Mouse (Mus musculus): ENCODE data around the gene Gm9049. TPM values are rescaled to one million over a fixed set of nuclear protein-coding genes. Genes with fewer than 3 reads are reported as not detected.
A peak's percentile ranks its signal among the peaks of the same experiment; 100 is the strongest.
"Not testable (repeated sequence)": the region's sequence is repeated elsewhere in the genome, so short reads cannot be mapped to it uniquely, and the experiment has no call there.

The Gm9049 gene
- polyA plus RNA-seq (2016; fragmentation: Nextera tagmentation; extraction: Ambion mirVana): 0.13 TPM in 1 of 2 replicates, not detected in the other

- not testable (repeated sequence) for H3K9me3 ChIP-seq; H3K4me1 ChIP-seq; DNase-seq (ENCODE audit: low spot score); H3K4me3 ChIP-seq; H3K27ac ChIP-seq (replicated peaks); H3K27me3 ChIP-seq (replicated peaks; ENCODE audit: low read depth, poor library complexity, severe bottlenecking); H3K36me3 ChIP-seq (replicated peaks)
- 100% methylated on average over 1 of the region's 11 CpGs for WGBS
These were observed at the start of gene Gm9049 for GRCm38 (mm10) chr10:118354005-118354404. Gm9049 (minus strand) TSS chr10:118354105.

- no peak overlapping the region for H3K4me3 ChIP-seq
These were observed 46.0 kb upstream of the Gm9049 start for GRCm38 (mm10) chr10:118399917-118400316.

GRCm38 (mm10) chr10:118370443-118370842 lies 16.5 kb upstream of the Gm9049 start:
- Histone ChIP-seq H3K4me1 (no peaks in the 10 kb centered on the region), H3K9me3 (no peaks in the 10 kb centered on the region), H3K36me3 (replicated peaks) (no peaks in the 10 kb centered on the region), H3K27ac (replicated peaks) (no peak overlapping the region), H3K4me3 (0 out of 2 replicates have a peak overlapping the region, but pooled peaks have one; percentile 19), H3K27me3 (replicated peaks; ENCODE audit: low read depth, poor library complexity, severe bottlenecking) (no peaks in the 10 kb centered on the region)
- peak; percentile 86 for DNase-seq (ENCODE audit: low spot score)
- WGBS: 16% methylated on average over 10 of the region's 10 CpGs

More at GRCm38 (mm10) chr10:118399917-118400316, 46.0 kb upstream of the Gm9049 start:
- Histone ChIP-seq H3K36me3 (replicated peaks) (no peaks in the 10 kb centered on the region), H3K4me1 (no peaks in the 10 kb centered on the region), H3K9me3 (no peaks in the 10 kb centered on the region), H3K27ac (replicated peaks) (no peak overlapping the region), H3K27me3 (replicated peaks; ENCODE audit: low read depth, poor library complexity, severe bottlenecking) (no peaks in the 10 kb centered on the region)
- no peak for DNase-seq (ENCODE audit: low spot score)
- 90% methylated on average over 16 of the region's 16 CpGs for WGBS

- WGBS: 90% methylated on average over 9 of the region's 9 CpGs
- H3K4me3 ChIP-seq: no peak overlapping the region
- H3K27ac ChIP-seq (replicated peaks): no peak overlapping the region
- no peaks in the 10 kb centered on the region for H3K36me3 ChIP-seq (replicated peaks)
- H3K9me3 ChIP-seq: no peaks in the 10 kb centered on the region
- H3K4me1 ChIP-seq: no peaks in the 10 kb centered on the region
- H3K27me3 ChIP-seq (replicated peaks; ENCODE audit: low read depth, poor library complexity, severe bottlenecking): no peaks in the 10 kb centered on the region
- DNase-seq (ENCODE audit: low spot score): no peak
These were observed 15.6 kb upstream of the Gm9049 start for GRCm38 (mm10) chr10:118369518-118369917.

- DNase-seq (ENCODE audit: low spot score); H3K36me3 ChIP-seq (replicated peaks); H3K27ac ChIP-seq (replicated peaks); H3K27me3 ChIP-seq (replicated peaks; ENCODE audit: low read depth, poor library complexity, severe bottlenecking); H3K4me1 ChIP-seq; H3K4me3 ChIP-seq; H3K9me3 ChIP-seq: not testable (repeated sequence)
- WGBS: 91% methylated on average over 1 of the region's 14 CpGs
These were observed 5.3 kb downstream of the Gm9049 start, which contains the start of gene Gm9048 for GRCm38 (mm10) chr10:118348579-118348978. Gm9048 (minus strand) TSS chr10:118348679.

GRCm38 (mm10) chr10:118343155-118343554 lies 10.8 kb downstream of the Gm9049 start, which contains the start of gene Gm9046:
Gm9046 (minus strand) TSS chr10:118343255.
- H3K9me3 ChIP-seq, H3K4me1 ChIP-seq: not testable (repeated sequence)

GRCm38 (mm10) chr10:118337731-118338130 lies 16.2 kb downstream of the Gm9049 start, which contains the start of gene Gm9045:
Gm9045 (minus strand) TSS chr10:118337831.
- not testable (repeated sequence) for DNase-seq (ENCODE audit: low spot score); H3K36me3 ChIP-seq (replicated peaks); H3K27me3 ChIP-seq (replicated peaks; ENCODE audit: low read depth, poor library complexity, severe bottlenecking); H3K4me1 ChIP-seq; H3K9me3 ChIP-seq; H3K4me3 ChIP-seq; H3K27ac ChIP-seq (replicated peaks)
- WGBS: no CpG with 5 or more reads among the region's 14 CpGs

More at GRCm38 (mm10) chr10:118343155-118343554, 10.8 kb downstream of the Gm9049 start, which contains the start of gene Gm9046:
- not testable (repeated sequence) for H3K4me3 ChIP-seq; DNase-seq (ENCODE audit: low spot score); H3K27me3 ChIP-seq (replicated peaks; ENCODE audit: low read depth, poor library complexity, severe bottlenecking); H3K27ac ChIP-seq (replicated peaks); H3K36me3 ChIP-seq (replicated peaks)
- WGBS: no CpG with 5 or more reads among the region's 14 CpGs

GRCm38 (mm10) chr10:118332308-118332707 lies 21.6 kb downstream of the Gm9049 start, which contains the start of gene Gm9044:
Gm9044 (minus strand) TSS chr10:118332408.
- DNase-seq (ENCODE audit: low spot score); H3K27me3 ChIP-seq (replicated peaks; ENCODE audit: low read depth, poor library complexity, severe bottlenecking); H3K4me1 ChIP-seq; H3K36me3 ChIP-seq (replicated peaks); H3K27ac ChIP-seq (replicated peaks); H3K9me3 ChIP-seq; H3K4me3 ChIP-seq: not testable (repeated sequence)
- no CpG with 5 or more reads among the region's 14 CpGs for WGBS

GRCm38 (mm10) chr10:118326869-118327268 lies 27.0 kb downstream of the Gm9049 start, which contains the start of gene Gm9040:
Gm9040 (minus strand) TSS chr10:118326969.
- no CpG with 5 or more reads among the region's 11 CpGs for WGBS
- not testable (repeated sequence) for H3K4me1 ChIP-seq; H3K4me3 ChIP-seq; H3K36me3 ChIP-seq (replicated peaks); DNase-seq (ENCODE audit: low spot score); H3K9me3 ChIP-seq; H3K27ac ChIP-seq (replicated peaks); H3K27me3 ChIP-seq (replicated peaks; ENCODE audit: low read depth, poor library complexity, severe bottlenecking)

- Histone ChIP-seq H3K4me3 (no peak overlapping the region), H3K9me3 (no peaks in the 10 kb centered on the region), H3K4me1 (no peaks in the 10 kb centered on the region), H3K27me3 (replicated peaks; ENCODE audit: low read depth, poor library complexity, severe bottlenecking) (no peaks in the 10 kb centered on the region), H3K36me3 (replicated peaks) (no peaks in the 10 kb centered on the region), H3K27ac (replicated peaks) (no peak overlapping the region)
- 87% methylated on average over 8 of the region's 8 CpGs for WGBS
- DNase-seq (ENCODE audit: low spot score): no peak
These were observed 34.9 kb downstream of the Gm9049 start for GRCm38 (mm10) chr10:118319024-118319423.

GRCm38 (mm10) chr10:118302133-118302532 lies 51.8 kb downstream of the Gm9049 start:
- not testable (repeated sequence) for H3K4me3 ChIP-seq; H3K27ac ChIP-seq (replicated peaks); H3K27me3 ChIP-seq (replicated peaks; ENCODE audit: low read depth, poor library complexity, severe bottlenecking); H3K36me3 ChIP-seq (replicated peaks); H3K4me1 ChIP-seq; H3K9me3 ChIP-seq
- 40% methylated on average over 2 of the region's 2 CpGs for WGBS
- DNase-seq (ENCODE audit: low spot score): peak; percentile 9
